In genomic region chr5:140962945-140963344, GRCm38 (mm10) we compare ENCODE assay signal across 9 mouse cellular contexts. TPM values are rescaled to one million over a fixed set of nuclear protein-coding genes. Genes with fewer than 3 reads are reported as not detected.
DNase-seq lines count a peak whose midpoint lies in the region; ATAC-seq and TF ChIP-seq lines count a peak whose summit lies in the region.
"Had no signal": no experiment of that assay in that cellular context is flagged by ENCODE, and none has a peak within 500 bp of the region (broad histone marks: within the 10 kb centered on the region; RNA-seq: fewer than 3 reads in every experiment).

No protein-coding gene starts in this region.

- no peaks in the 10 kb centered on the region for H3K36me3 ChIP-seq in heart, adult 2 months (ENCODE audit: control insufficient read depth, insufficient read depth, low read length)
- H3K36me3 ChIP-seq in heart, embryonic 10.5 days, result no peaks in the 10 kb centered on the region
- H3K36me3 ChIP-seq: liver, embryonic 15.5 days had no signal

- H3K9ac ChIP-seq in heart, adult 2 months (ENCODE audit: low read depth, low read length), result no peak overlapping the region
- H3K9ac ChIP-seq: liver, embryonic 15.5 days had no signal

- peak; percentile 16 to 32 for DNase-seq in heart, adult 2 months
- no peak for DNase-seq in heart, embryonic 10.5 days (ENCODE audit: low spot score)
- peak; percentile 60 for DNase-seq in ES-CJ7 (ENCODE audit: low read depth, low spot score)
- peak; percentile 79 to 80 for DNase-seq in cerebellum, postnatal 10 days
- peak; percentile 45 to 49 for DNase-seq in left cerebral cortex, postnatal 36 days (ENCODE audit: low spot score in 2 of 2)
- peak; percentile 29 for DNase-seq in ovary, postnatal 14 days (ENCODE audit: low spot score)
- peak; percentile 80 for DNase-seq in thymus, postnatal 14 days

- intact Hi-C loops in heart, adult 2 months (cut with DNase I), result no loop called here
- intact Hi-C loops in left cerebral cortex, postnatal 36 days (cut with DNase I), result loop anchor here (5.0 kb wide), 1 partner anchor 91 kb away; no protein-coding TSS in a partner anchor

- TF ChIP-seq CTCF in heart, adult 2 months (IDR thresholded peaks at IDR 0.05), result peak; percentile 67

- H3K27me3 ChIP-seq in heart, adult 2 months (ENCODE audit: control insufficient read depth, insufficient read depth, low read length), result no peaks in the 10 kb centered on the region
- H3K27me3 ChIP-seq in heart, embryonic 10.5 days (ENCODE audit: insufficient read depth, poor library complexity, severe bottlenecking), result no peaks in the 10 kb centered on the region
- H3K27me3 ChIP-seq: liver, embryonic 15.5 days had no signal

- TF ChIP-seq POLR2A in heart, adult 2 months (IDR thresholded peaks at IDR 0.05; ENCODE audit: insufficient read depth, low read depth, low read length), result no peak

- no peak overlapping the region for H3K27ac ChIP-seq in heart, adult 2 months
- H3K27ac ChIP-seq in heart, embryonic 10.5 days, result no peak overlapping the region
- H3K27ac ChIP-seq: liver, embryonic 15.5 days had no signal

- peak; percentile 39 to 54 for ATAC-seq in hematopoietic stem cell, adult 5-6 weeks (replicated peaks in 1 of 2; ENCODE audit: insufficient read depth in 1 of 2, low FRiP score in 2 of 2, low TSS enrichment in 1 of 2, low read depth in 1 of 2, poor library complexity in 2 of 2, severe bottlenecking in 2 of 2)

- 35% methylated on average over 9 of the region's 9 CpGs for WGBS in heart, adult 2 months
- 34% methylated on average over 9 of the region's 9 CpGs for WGBS in heart, embryonic 10.5 days

- no peak for TF ChIP-seq EP300 in heart, adult 2 months (IDR thresholded peaks at IDR 0.05; ENCODE audit: insufficient read depth, low read depth, low read length)

- H3K4me3 ChIP-seq in heart, adult 2 months, result no peak overlapping the region
- H3K4me3 ChIP-seq in heart, embryonic 10.5 days, result no peak overlapping the region
- H3K4me3 ChIP-seq: liver, embryonic 15.5 days had no signal

- no peaks in the 10 kb centered on the region for H3K4me1 ChIP-seq in heart, adult 2 months (ENCODE audit: control insufficient read depth, insufficient read depth, low read length)
- H3K4me1 ChIP-seq in heart, embryonic 10.5 days, result no peaks in the 10 kb centered on the region
- H3K4me1 ChIP-seq: liver, embryonic 15.5 days had no signal

- no peaks in the 10 kb centered on the region for H3K79me2 ChIP-seq in heart, adult 2 months (replicated peaks; ENCODE audit: control insufficient read depth, insufficient read depth, low read length)

- no peaks in the 10 kb centered on the region for H3K9me3 ChIP-seq in heart, embryonic 10.5 days
- H3K9me3 ChIP-seq: liver, embryonic 15.5 days had no signal

RNA-seq across cellular contexts. Expression of gene Card11, which starts 37.4 kb away (rescaled TPM):
- total RNA-seq in heart, adult 2 months (2021), result under 1 TPM; 0.23 to 0.80 TPM
- 0.26 and 0.82 TPM in 2 replicates for polyA plus RNA-seq in heart, adult 2 months (2012; rRNA removed)
- polyA plus RNA-seq in heart, embryonic 10.5 days (2016; fragmentation: Nextera tagmentation; extraction: Ambion mirVana), result 0.11 TPM in 1 of 2 replicates, not detected in the other
- 3.9 and 5.7 TPM in 2 replicates for total RNA-seq in hematopoietic stem cell, adult 5-6 weeks (2017)
- under 1 TPM; 0.27 to 0.36 TPM for total RNA-seq in left cerebral cortex, postnatal 36 days (2021)
